Mouse (Mus musculus) ovary, postnatal 36 days (tissue): ENCODE data around the gene Amz2.

ENCODE experiments used
- DNase-seq: peaks from one replicate; pipeline ENCODE4 v3.0.0; 2022; ENCODE audit warnings: low spot score, mixed read lengths

The Amz2 gene

DNA sequence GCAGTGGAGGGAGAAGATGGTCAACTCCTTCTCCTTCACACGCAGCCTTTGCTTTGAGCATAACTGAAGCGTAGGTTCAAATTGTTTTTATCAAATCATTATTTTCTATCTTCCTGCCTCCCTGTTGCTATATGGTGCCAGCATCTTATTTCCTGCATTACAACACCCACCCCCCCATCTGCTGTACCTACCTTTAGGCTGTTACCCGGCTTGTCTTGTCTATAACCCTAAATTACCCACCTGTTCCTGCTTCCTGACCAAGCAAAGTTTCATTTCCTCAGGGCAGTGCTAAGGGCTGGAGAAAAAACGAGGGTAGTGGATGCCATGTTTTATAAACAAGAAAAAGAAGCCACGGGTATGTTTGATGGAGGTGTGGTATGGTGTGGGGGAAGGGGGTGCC is 4.5 kb upstream of the Amz2 start:
- DNase-seq = no peak

DNA sequence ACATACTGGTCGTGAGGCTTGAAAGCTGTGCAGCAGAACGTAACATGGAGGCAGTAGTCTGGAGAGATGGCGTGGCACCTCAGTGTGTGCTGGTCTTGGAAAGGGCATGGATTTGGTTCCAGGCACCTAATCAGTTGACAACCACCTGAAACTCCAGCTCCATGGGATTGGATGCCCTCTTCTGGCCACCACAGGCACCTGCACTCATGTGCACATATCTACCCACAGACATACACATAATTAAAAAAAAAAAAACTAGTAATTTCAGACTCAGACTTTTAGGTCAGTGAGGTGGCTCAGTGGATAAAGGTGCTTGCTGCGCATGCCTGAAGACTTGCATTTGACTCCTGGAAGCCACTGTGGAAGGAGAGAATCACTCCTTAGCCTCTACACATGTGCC is 3.5 kb upstream of the Amz2 start:
- no peak for DNase-seq

DNA sequence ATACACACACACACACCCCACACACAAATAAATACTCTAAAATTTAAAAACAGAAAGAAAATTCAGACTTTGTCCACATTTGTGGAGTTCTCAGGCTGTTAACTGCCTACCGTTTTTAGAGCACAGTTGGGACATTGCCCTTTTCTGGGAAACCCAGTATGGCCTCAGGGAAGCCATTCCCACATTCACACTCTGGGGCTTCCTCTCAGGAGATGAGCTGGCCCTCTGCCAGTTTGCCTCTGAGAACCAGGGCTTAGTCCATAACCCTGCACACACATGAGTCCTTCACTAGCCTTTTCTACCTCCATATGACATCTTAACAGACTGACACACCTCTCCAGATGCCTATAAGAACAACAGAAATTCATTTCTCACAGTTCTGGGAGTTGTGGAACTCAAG is 2.5 kb upstream of the Amz2 start:
- DNase-seq = no peak

DNA sequence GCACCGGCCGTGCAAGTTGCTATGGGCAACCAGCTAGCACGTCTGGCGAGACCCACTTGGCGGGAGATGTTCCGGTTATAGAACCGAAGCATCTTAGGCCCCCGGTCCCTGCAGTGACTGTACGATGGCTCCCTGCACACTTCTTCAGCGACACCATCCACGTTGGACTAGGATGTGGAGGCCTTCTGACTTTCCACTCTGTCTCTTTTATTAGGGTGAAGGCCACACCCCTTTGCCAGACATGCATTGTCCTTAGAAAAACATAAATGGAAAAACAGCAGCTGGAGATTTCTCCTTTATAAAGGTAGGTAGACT is 483 bp downstream of the Amz2 start:
- no peak for DNase-seq

DNA sequence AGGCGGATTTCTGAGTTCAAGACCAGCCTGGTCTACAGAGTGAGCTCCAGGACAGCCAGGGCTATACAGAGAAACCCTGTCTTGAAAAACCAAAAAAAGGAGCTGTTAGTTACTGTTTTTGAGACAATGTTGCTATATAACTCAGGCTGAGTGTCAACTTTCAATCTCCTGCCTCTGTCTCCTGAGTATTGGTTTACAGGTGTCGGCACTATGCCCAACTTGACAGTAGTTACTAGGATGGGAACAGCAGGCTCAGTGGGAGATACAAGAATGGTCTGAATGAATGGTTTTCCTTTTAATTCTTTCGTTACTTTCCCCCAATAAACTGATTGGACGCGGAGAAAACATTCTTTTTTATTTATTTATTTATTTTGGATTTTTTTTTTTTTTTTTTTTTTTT is 1.6 kb downstream of the Amz2 start:
- no peak for DNase-seq

DNA sequence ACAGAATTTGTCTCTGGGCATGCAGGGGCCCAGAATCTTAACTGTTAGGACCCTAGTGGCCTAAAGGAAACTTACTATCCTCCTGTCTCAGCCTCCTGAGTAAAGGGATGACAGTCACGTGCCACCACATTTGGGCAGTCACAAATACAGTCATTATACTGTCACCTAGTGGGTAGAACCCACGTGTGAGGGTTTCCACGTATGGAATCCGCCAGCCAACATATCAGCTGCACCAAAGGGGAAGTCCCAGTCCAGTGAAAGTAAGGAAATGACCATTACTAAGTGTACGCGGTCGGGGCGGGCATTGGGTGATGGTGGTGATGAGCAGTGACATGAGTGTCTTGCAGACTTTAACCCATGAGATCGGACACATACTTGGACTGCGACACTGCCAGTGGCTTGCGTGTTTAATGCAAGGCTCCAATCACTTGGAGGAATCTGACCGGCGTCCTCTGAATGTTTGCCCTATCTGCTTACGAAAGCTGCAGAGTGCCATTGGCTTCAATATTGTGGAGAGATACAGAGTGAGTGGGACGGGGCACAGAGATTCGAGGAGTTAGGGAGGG is 8.6 kb downstream of the Amz2 start:
- no peak for DNase-seq

DNA sequence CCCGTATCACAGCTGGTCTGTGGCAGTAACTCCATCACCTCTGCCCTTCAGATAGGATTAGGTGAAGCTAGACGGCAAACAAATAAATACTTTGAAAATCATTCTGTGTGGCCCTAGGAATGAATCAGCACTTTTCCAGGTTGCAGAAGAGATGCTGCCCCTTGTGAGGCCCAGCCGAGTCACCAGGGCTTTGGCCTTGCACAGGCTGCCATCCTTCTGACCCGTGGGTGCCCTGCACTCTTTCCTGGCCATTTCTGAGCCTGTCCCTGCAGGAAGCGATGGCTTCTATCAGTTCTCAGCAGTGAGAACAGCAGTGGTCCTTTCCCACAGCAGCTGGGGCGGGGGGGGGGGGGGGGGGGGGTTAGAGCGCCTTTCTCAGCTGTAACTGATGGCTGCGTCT is 11.1 kb downstream of the Amz2 start:
- DNase-seq = no peak

DNA sequence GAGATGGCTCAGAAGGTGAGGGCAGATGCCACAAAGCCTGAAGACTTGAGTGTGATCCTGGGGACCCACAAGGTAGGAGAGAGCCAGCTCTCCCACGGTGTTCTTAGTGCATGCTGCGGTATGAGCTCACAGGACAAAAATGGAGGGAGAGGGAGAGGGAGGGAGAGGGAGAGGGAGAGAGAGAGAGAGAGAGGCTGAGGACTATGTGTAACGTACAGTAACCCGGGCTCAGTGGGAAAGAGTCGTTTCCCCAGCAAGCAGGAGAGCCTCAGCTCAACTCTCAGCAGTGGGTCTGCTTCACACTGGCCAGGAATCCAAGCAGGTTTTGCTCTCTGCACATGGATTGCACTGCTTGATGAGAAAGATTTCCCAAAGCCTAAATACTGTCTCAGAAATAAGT is 13.5 kb downstream of the Amz2 start:
- no peak for DNase-seq

DNA sequence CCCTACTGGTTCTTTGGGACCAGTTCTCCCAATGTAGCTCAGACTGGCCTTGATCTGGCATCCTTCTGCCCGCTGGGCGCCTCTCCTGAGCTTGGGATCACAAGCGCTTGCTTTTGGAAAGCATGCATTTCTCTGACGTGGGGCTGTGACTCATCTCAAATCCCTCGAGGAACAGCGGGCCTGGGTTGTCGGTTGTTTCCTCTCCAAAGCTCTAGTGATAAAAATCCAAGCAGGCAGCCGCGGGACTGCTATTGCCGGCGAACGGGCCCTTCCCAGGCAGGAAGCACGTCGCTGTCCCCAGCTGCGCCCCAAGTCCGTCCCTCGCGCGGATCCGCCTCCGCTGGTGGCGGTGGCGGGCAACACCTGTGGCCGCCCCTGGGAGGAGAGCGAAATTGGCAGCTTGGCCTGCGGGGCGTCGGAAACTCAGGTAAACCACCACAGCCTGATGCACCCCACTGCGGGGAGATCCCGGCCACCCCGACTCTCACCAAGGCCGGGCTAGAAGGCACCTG is 14.1 kb downstream of the Amz2 start:
- peak; percentile 74 for DNase-seq

DNA sequence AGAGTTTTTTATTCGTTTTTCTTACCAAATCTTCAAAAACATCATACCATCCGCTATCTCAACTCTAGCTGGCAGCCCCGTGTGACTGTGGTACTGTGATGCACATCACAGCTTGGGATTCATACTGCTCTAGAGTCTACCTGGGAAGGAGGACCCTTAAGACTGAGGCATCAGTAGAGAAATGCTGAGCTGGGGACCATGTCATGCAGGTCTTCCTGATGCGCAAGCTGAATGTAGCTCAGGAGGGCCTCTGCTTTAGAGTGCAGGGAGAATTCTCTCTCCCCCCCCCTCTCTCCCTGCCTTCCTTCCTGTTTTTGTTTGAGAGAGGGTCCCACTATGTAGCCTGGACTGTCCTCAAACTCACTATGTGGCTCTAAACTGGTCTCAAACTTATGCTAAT is 14.9 kb downstream of the Amz2 start:
- no peak for DNase-seq

DNA sequence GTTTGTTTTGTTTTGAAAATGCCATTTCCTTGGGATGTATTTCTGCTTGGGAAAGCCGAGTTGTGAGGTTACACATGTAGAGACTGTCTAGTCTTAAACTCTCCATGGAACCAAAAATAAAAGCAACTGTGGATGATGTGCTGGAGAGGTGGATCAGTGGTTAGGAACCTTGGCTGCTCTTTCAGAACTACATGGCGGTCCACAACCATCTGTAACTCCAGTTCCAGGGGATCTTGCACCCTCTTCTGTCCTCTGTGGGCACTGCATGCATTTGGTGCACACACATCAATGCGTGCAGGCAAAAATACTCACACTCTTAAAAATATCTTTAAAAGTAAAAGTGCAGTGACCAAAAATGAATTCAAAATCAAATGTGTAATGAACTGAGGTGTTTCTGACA is 15.4 kb downstream of the Amz2 start:
- no peak for DNase-seq

DNA sequence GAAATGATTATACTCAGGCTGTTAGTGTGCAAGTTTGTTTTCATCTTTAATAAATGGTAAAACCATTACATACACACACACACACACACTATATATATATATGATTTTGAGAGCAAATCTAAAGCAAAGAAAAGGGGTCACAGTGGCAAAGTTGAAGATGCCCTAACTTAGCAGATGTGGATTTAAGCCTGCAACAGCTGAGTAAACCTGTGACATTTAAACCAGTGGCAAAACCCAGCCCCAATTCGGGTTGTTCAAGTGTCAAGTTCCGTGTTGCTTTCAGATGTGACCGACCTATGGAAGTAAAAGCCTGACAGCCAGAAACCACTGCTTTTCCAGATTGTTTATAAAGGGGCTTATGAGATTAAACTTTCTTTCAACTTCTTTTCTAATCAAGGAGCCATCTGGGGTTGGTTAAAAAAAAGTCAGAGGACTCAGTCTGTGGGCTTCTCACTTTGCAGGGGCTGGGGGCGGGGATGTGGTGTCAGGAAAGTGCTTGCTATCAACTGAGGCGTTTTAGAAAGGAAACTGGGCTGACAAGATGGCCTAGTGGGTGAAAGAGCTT is 16.5 kb downstream of the Amz2 start:
- no peak for DNase-seq

DNA sequence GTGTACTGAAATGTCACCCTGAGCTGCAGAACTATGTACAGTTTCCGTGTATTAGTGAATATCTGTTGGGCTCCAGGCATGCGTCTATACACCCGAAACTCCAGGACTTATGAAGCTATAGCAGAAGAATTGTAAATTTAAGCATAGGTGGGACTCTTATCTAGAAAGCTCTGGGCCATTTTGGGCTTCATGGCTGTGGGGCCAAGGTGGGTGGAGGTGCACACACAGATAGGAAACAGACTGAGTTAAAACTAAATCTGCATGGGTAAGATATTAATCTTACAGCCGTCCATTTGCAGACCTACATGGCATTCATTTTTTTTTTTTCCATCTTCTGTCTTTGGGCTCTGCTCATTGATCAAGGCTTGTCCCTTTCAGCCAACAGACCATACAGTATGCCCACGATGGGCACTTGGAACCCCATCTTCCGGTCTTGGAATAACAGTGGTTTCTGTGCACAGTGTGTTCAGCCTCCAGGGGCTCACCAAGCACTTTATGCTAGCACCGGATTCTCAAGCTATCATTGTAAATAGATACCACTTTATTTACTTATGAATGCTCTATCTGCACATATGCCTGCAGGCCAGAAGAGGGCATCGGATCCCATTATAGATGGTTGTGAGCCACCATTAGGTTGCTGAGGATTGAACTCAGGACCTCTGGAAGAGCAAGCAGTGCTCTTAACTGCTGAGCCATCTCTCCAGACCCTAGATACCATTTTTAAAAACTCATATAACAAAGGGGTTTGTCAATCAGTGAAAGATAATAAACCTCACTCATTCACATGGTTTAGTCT is 17.9 kb downstream of the Amz2 start:
- DNase-seq = no peak

DNA sequence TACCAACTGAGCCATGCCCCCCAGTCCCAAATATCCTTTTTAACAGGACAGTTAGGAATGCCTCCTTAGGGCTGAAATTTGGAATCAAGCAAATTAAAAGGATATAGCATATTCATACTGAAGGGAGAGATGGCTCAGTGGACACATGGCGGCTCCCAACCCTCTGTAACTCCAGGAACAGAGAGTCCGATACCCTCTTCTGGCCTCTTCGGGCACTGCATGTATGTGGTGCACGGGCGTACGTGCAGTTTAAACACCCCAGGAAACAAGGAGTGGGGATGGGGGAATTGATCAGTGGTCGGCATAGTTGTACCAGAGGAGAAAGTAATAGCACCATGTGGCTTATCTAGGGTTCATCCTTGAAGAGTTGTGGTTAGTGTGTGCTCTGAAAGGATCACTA is 18.9 kb downstream of the Amz2 start:
- peak; percentile 29 for DNase-seq

DNA sequence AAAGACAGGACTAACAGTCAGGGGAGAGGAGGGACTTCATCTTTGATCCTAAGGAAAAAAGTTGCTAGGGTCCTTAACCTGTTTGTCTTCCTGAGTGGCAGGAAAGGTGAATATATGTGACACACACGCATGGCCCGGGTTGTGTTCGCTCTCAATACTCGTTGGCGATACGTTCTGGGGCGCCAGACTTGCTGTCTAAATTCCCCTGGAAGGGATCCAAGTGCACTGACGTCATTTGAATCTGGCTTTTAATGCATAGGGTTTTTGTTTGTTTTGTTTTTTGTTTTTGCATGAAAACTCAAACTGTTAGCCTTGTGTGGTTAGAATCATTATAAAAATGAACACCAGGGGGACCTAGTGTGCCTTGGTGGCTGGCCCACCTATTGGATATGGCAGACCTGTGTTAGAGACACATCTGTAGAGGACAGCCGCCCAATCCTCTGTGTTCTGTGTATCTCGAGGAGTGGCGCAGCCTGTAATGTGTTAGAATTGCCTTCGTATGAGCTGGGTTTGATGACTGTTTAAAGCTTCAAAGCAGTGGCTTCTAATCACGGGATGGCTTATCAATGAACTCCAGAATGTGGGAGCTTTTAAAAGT is 19.8 kb downstream of the Amz2 start:
- DNase-seq = no peak

DNA sequence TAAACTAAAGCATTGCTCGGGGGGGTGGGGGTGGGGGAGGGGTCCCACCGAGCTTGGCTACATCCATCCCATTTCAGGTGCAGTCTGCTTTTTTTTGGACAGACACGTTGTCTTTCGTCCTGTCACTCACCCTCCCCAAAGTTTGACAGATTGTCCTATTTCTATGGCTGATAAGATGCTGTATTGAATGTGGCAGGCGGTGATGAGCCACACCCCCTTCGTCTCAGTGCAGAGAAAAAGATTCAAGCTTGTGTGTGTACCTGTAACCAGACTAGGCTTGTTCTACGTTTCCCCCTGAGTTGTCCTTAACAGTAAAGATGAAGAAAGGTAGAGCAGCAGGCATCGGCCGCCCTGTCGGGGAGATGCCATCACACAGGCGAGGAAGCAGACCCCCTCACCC is 25.4 kb downstream of the Amz2 start:
- no peak for DNase-seq

DNA sequence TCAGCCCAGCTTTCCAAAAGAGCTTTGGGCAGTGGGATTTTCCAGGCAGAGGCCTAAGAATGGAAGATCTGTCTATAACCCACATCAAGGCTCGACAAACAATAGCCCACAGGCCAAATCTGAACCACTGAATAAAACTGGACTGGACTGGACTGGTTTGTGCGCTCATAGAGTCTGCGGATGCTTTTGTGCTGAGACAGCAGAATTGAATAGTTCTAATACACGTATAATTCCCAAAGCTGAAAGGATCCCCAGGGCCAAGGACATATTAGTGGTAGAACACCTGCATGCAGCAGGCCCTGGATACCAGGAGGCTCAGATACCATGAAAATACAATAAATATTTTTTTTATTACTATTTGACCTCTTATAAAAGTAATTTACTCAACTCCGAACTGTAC is 30.5 kb downstream of the Amz2 start:
- no peak for DNase-seq

DNA sequence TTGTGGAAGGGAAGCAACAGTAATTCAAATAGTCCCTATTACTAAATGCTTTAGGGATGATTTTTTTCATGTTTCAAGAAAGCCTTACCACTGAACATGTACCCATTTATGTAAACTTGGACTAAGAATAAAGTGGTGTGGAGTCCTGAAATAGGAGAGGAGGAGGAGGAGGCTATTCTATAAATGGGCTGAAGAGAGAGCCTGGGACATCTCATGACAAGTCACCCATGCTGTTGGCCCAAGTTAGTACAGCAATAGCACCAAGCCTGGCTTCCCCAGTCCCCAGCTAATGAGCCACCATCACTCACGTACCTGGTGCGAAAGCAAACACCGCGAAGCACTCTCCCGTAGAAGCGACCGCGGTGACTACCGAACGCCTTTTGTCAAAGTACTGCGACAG is 32.4 kb downstream of the Amz2 start:
- no peak for DNase-seq

DNA sequence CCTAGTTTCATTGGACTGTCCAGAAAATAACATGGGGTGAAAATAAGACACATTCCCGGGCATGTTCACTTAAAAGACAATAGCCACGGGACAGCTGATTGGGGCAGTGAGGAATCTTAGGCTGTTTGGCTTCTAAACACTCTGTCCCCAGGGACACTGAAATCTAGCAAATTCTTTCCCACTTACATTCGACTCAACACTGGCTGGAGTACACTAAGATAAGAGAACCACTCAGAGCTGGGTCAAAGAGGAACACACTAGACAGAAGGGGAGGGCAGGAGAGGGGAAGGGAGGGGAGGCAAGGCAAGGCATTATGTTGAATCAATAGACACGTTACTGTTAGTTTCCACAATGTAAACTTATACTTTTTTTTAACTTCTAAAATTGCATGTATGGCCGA is 34.8 kb downstream of the Amz2 start:
- no peak for DNase-seq

DNA sequence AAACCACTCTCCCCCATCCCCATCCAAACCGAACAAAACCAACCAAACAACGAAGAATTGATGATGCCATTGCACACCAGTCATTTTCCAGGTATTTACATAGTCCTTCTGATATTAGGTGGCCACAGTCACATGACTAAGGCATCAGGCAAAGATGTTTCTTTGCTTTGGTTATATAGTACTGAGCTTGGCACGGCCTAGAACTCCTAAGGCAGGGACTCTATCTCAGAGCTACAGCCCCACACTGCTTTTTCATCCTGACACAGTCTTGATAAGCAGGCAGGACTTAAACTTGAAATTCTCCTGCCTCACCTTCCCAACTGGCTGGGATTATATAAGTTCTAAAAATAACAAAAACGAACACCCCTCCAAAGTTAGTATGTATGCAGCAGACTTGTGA is 39.3 kb downstream of the Amz2 start:
- no peak for DNase-seq

DNA sequence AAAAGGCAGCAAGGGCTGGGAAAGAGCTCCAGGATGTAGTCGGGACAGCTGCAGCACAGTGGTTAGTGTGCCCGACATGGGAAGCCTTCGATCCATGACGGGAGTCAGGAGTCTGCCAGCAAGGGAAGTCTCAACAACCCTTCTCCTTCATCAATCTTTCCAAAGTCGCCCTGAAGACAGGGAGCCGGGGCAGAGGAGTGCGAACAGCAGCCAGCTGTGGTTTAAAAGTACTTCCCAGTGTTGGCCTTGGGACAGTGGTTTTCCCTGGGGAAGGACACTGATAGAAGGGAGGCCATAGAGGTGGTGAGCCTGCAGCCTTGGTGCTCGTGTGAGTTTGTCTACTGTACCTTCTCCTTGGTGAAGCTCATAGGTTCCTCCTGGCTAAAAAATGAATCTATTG is 41.2 kb downstream of the Amz2 start:
- DNase-seq = no peak

DNA sequence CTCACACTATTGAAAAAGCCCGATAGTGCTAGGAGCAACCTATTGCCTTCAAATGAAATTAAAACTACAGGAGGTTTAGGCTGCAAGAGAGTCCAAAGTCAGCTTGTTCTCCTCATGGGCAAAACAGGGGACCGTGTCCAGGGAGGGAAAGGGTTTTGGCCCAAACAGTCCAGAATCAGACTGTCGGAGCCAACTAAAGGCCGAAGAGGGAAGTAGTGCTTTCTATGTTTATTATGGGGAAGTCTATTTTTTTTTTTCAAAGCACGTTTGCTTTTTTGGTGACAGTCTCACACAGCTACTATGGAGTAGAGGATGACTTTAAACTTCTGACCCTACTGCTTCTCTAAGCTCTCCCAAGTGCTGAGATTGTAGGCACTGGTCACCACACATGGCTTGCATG is 42.4 kb downstream of the Amz2 start:
- no peak for DNase-seq

DNA sequence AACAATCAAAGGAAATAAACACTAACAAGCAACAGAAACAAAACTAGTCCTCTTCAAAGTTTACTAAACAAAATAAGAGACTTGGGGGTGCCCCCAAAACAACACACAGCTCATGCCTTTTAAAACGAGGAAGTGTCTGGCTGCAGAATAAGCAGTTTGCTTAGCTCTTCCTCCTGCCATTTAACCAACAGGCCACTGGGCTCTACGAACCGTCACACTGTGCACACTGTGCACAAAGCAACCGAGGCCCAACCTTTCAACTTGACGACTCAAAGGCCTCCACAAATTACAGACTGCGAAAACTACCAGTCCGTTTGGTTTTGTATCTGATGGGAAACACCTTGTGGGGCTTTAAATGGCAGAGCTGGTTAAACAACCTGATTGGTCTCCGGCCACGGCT is 44.4 kb downstream of the Amz2 start:
- no peak for DNase-seq
